Mouse (Mus musculus) heart, adult 2 months (tissue): ENCODE measurements around the gene Clic3. TPM values are rescaled to one million over a fixed set of nuclear protein-coding genes. Genes with fewer than 3 reads are reported as not detected.

Experiments
- DNase-seq, 2 experiments: peaks; one replicate each; pipeline ENCODE4 v3.0.0; 2021
- H3K27ac ChIP-seq: fragments of 200-600 bp; 2 replicates; pipeline ENCODE4 v1.8.1; 2022
- H3K27me3 ChIP-seq: fragments of 200-500 bp; 2 replicates; pipeline ENCODE4 v1.6.1; 2012; ENCODE audit warnings: mild to moderate bottlenecking, low read length, inconsistent platforms, mixed read lengths; ENCODE audit not compliant: control insufficient read depth, insufficient read depth
- H3K36me3 ChIP-seq: fragments of 200-500 bp; 2 replicates; pipeline ENCODE4 v1.6.1; 2012; ENCODE audit warnings: low read length, inconsistent platforms; ENCODE audit not compliant: control insufficient read depth, insufficient read depth
- H3K4me1 ChIP-seq: fragments of 200-500 bp; 2 replicates; pipeline ENCODE4 v1.6.1; 2011; ENCODE audit warnings: low read length; ENCODE audit not compliant: control insufficient read depth, insufficient read depth
- H3K4me3 ChIP-seq: fragments of 200-600 bp; 2 replicates; pipeline ENCODE4 v1.8.1; 2022
- H3K79me2 ChIP-seq: fragments of 200-500 bp; replicated peaks from 2 replicates; pipeline ENCODE4 v1.6.1; 2012; ENCODE audit warnings: mild to moderate bottlenecking, inconsistent platforms, low read length, moderate library complexity, mixed read lengths; ENCODE audit not compliant: control insufficient read depth, insufficient read depth
- H3K9ac ChIP-seq: fragments of 200-500 bp; 2 replicates; pipeline ENCODE4 v1.6.1; 2012; ENCODE audit warnings: low read depth, mild to moderate bottlenecking, control low read depth, inconsistent platforms, low read length, mixed read lengths
- CTCF ChIP-seq: fragments of 200-600 bp; IDR thresholded peaks from 2 replicates; pipeline ENCODE4 v1.8.1; 2022; ENCODE audit warnings: antibody characterized with exemption, mild to moderate bottlenecking, moderate library complexity
- EP300 ChIP-seq: fragments of 200-500 bp; IDR thresholded peaks from 2 replicates; pipeline ENCODE4 v1.6.1; 2011; ENCODE audit warnings: low read depth, low read length, control low read depth; ENCODE audit not compliant: insufficient read depth
- POLR2A ChIP-seq: fragments of 200-500 bp; IDR thresholded peaks from 2 replicates; pipeline ENCODE4 v1.6.1; 2011; ENCODE audit warnings: mild to moderate bottlenecking, low read depth, low read length, control low read depth; ENCODE audit not compliant: insufficient read depth
- WGBS: fragments of 180-500 bp; shearing (Covaris S2); methylation state at CpG from one replicate; pipeline ENCODE4 v1.1.7; 2018; 5-methylcytosine and 5-hydroxymethylcytosine counted together
- intact Hi-C: fragments of 180-260 bp; cut with DNase I; formaldehyde crosslinking; loops from one replicate; pipeline ENCODE4 v1.15.1; 2025
- polyA plus RNA-seq: library from polyadenylated mRNA; depleted of rRNA; stranded (reverse); fragments of >200 nt; gene quantifications from 2 replicates; pipeline ENCODE4 v1.2.3, GENCODE M21; 2012
- total RNA-seq, 2 experiments: library from RNA; stranded (reverse); gene quantifications; 2 replicates each; pipeline ENCODE4 v1.2.3; 2021

Gene Clic3
- total and polyA plus RNA-seq, 3 experiments, result 1.4 to 7.4 (median 1.8) TPM

DNA sequence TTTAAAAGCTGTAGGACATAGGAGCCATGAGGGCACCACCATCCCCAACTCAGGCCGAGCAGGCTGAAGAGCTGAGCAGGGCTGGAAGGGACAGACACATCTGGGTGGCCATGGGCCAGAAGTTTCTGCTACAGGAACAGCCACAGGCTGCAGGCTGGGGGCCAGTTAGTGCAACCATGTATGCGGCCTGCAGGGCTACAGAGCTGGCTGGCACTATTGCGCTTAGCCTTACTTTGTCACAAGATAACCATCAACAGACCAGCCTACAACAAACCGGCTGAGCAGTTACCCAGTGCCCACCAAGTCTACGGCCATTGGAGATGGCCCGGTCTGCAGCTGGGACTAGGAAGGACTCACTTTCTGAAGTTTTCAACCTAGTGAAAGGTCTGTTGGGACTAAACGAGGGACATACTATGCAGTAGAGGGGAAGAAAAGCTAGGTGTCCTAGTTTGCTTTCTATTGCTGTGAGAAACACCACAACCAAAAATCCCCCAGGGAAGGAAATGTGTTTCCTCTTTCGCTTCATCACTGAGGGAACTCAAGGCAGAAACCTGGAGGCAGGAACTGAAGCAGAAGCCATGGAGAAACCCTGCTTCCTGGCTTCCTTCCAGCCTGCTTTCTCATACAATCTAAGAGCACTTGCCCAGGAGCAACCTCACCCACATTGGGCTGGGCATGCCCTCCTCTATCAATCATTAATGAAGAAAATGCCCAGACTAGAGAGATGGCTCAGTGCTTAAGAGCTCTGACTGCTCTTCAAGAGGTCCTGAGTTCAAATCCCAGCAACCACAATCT lies 5.6 kb upstream of the Clic3 start:
- H3K9ac ChIP-seq, result no peak overlapping the region
- no peak overlapping the region for H3K27ac ChIP-seq
- TF ChIP-seq EP300, result no peak
- TF ChIP-seq CTCF, result no peak
- no peak for TF ChIP-seq POLR2A
- DNase-seq, result no peak
- intact Hi-C loops, result no loop called here
- no peaks in the 10 kb centered on the region for H3K36me3 ChIP-seq
- no peaks in the 10 kb centered on the region for H3K4me1 ChIP-seq
- H3K79me2 ChIP-seq, result no peaks in the 10 kb centered on the region
- 63% methylated on average over 8 of the region's 8 CpGs for WGBS
- H3K4me3 ChIP-seq, result no peak overlapping the region
- no peaks in the 10 kb centered on the region for H3K27me3 ChIP-seq

DNA sequence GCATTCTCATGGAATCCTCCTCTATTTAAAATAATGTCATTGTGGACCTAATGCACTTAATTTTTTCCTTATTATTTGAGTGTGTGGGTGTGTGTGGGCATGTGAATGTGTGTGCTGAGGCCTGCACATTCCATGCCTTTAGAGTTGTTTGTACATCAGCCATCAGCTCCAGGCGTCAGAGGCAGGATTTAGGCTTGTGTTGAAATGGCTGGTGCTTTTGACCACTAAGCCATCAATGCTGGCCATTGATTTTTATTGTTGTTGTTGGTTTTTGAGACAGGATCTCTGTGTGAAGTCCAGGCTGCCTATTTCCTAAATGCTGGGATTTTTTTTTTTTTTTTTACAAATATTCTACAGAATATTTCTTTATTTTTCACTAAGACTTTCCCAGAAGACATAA lies 3.7 kb upstream of the Clic3 start:
- WGBS, result 41% methylated on average over 1 of the region's 1 CpGs
- TF ChIP-seq POLR2A (no peak), EP300 (no peak), CTCF (no peak)
- H3K9ac ChIP-seq, result no peak overlapping the region

DNA sequence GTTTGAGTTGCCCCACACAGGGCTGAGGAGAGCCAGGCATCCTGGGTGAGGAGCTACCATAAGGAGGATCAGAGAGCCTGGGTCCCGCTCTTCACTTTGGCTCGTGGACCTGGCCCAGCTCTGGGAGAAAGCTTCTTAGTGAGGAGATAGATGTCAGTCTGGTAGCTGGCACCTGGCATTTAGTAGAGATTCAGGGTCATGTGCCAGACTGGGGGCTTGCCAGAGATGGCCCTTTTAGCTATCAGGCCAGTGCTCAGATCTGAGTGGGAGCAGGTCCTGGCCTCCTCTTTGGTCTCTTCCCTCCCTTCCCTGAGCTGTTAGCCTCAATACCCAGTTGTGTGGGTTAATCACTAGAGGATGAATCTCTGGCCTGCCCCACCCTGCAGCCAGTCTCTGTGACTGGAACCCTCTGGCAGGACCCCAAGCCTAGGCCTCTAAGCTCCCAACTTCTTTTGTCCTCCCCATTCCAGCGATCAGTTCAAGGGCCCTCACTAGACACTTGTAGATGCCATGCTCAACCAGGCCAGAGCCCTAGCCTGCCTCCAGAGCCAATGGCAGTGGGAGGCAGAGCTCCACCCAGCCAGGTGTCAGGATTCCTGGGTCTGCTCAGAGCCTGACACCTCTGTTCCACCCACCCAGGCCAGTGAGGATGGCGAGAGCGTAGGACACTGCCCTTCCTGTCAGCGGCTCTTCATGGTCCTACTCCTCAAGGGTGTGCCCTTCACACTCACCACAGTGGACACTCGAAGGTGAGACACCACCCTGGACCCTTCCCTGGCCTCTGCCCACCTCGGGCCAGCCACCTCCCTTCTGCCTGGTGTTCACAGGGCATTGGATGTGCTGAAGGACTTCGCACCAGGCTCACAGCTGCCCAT lies 621 bp downstream of the Clic3 start:
- DNase-seq, result no peak
- no peaks in the 10 kb centered on the region for H3K27me3 ChIP-seq
- intact Hi-C loops, result no loop called here
- no peak overlapping the region for H3K4me3 ChIP-seq
- H3K79me2 ChIP-seq, result no peaks in the 10 kb centered on the region
- H3K27ac ChIP-seq, result no peak overlapping the region
- WGBS, result 84% methylated on average over 9 of the region's 9 CpGs
- H3K9ac ChIP-seq, result no peak overlapping the region
- TF ChIP-seq CTCF (no peak), EP300 (no peak)
- no peaks in the 10 kb centered on the region for H3K36me3 ChIP-seq
- H3K4me1 ChIP-seq, result peaks cover 8% of the 10 kb centered on the region

More for the DNA sequence above, 3.7 kb upstream of the Clic3 start:
- H3K27ac ChIP-seq, result no peak overlapping the region
- H3K4me3 ChIP-seq, result no peak overlapping the region
- DNase-seq, result no peak
- no peaks in the 10 kb centered on the region for H3K4me1 ChIP-seq
- intact Hi-C loops, result no loop called here
- no peaks in the 10 kb centered on the region for H3K27me3 ChIP-seq
- no peaks in the 10 kb centered on the region for H3K36me3 ChIP-seq
- no peaks in the 10 kb centered on the region for H3K79me2 ChIP-seq

DNA sequence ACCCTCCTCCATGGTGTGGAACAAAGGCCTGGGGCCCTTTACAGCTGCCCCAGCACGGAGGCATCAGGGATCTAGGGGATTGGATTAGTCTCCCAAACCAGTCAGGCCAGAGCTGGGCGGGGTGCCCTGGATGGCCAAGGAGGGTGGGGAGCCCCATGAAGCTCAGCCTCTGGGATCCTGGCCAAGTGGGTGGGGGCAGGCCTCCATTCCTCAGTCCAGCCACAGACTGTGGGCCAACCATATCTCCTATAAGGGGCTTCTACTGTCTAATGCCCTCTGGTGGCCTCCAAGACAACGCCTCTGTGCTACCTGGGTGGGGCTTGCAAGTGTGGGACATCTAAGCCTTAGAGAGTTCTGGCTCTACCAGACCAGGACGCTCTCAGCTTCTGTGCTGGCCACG lies 2.3 kb downstream of the Clic3 start:
- intact Hi-C loops, result loop anchor here (2.0 kb wide), 1 partner anchor 42 kb away; the partner anchor contains the start of genes C8g and Fbxw5
- Histone ChIP-seq H3K36me3 (no peaks in the 10 kb centered on the region), H3K79me2 (no peaks in the 10 kb centered on the region), H3K4me1 (peaks cover 8% of the 10 kb centered on the region), H3K9ac (no peak overlapping the region), H3K4me3 (no peak overlapping the region), H3K27ac (no peak overlapping the region), H3K27me3 (no peaks in the 10 kb centered on the region)
- WGBS, result 62% methylated on average over 5 of the region's 5 CpGs
- peak; percentile 63 to 66 for DNase-seq
- TF ChIP-seq EP300 (no peak), CTCF (no peak), POLR2A (no peak)

- WGBS, result 29% methylated on average over 5 of the region's 5 CpGs
- no peak for TF ChIP-seq POLR2A
- no peak for TF ChIP-seq EP300
- TF ChIP-seq CTCF, result no peak
These were observed 3.5 kb downstream of the Clic3 start for GRCm38 (mm10) chr2:25460135-25460534.

More at GRCm38 (mm10) chr2:25460135-25460534, 3.5 kb downstream of the Clic3 start:
- H3K27ac ChIP-seq, result peak overlapping the region; percentile 95
- no peaks in the 10 kb centered on the region for H3K79me2 ChIP-seq
- peak overlapping the region; percentile 92 for H3K4me3 ChIP-seq
- no peaks in the 10 kb centered on the region for H3K27me3 ChIP-seq
- peaks cover 8% of the 10 kb centered on the region for H3K4me1 ChIP-seq
- H3K36me3 ChIP-seq, result no peaks in the 10 kb centered on the region
- H3K9ac ChIP-seq, result peak overlapping the region; percentile 88
- intact Hi-C loops, result loop anchor here (2.0 kb wide), 1 partner anchor 29 kb away; no protein-coding TSS in a partner anchor
- no peak for DNase-seq
